Mouse (Mus musculus): ENCODE data around the gene Phlda1. TPM values are rescaled to one million over a fixed set of nuclear protein-coding genes. Genes with fewer than 3 reads are reported as not detected.

Gene Phlda1
- polyA plus RNA-seq, 1 experiment, result 0.28 TPM

DNA sequence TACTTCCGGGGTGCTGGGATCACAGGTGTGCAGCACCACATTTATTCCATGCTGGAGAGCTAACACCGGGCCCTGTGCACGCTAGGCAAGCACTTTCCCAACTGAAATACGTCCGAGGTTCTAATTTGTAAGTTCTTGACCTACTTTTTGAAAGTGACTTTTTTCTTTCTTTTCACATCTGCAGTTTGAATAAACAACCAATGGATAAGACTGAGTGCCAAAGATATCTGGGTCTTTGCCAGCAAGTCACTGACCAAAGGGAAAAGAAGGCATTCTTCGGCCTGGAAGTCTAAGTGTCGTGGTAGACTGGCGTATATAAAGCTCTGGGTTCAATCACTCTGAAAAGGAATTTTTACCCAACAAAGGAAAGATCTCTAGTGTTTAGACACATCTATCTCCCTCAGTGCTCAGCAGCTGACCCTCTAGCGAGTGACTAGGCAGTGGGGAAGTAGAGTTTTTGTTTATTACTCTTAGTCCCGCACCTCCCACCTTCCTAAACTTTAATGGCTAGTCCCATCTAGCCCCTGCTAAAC lies 6.0 kb downstream of the Phlda1 start:
- Histone ChIP-seq H3K27me3 (ENCODE audit: control insufficient read depth, insufficient read depth, low read length) (no peaks in the 10 kb centered on the region), H3K4me3 (ENCODE audit: control insufficient read depth, low read depth, low read length) (no peak overlapping the region), H3K27ac (ENCODE audit: control insufficient read depth, insufficient read depth, low read depth, low read length) (no peak overlapping the region), H3K4me1 (ENCODE audit: control insufficient read depth, insufficient read depth, low read length) (peaks cover 7% of the 10 kb centered on the region), H3K36me3 (ENCODE audit: control insufficient read depth, insufficient read depth, low read length) (no peaks in the 10 kb centered on the region)
- TF ChIP-seq CTCF (IDR thresholded peaks at IDR 0.05; ENCODE audit: control insufficient read depth, insufficient read depth, insufficient replicate concordance, low read depth, low read length) (no peak), POLR2A (IDR thresholded peaks at IDR 0.05; ENCODE audit: control insufficient read depth, low read depth, low read length) (no peak)

DNA sequence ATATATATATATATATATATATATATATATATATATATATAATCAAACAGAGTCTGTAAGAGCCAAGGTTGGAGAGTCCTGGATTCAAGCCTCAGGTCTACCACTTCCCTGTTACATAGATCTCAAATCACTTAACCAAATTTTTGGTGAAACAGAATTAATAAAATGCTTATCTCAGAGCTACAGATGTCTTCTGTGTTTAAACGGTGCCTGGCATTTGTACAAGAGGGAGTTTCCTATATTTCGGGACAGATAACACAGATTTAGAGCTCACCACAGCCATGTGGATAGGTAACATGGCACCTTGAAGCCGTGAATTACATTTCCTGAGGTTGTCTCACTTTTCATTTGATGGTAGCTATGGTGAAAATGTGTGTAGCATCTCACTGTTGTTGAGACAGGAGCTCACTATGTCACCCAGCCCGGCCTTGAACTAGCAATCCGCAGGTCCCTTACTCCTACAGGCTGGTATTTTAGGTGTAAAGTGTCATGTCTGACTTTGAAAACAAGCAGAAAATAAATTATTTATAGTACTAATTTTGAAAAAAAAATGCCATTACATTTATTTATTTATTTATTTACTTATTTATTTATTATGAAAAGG lies 8.3 kb downstream of the Phlda1 start:
- H3K27ac ChIP-seq (ENCODE audit: control insufficient read depth, insufficient read depth, low read depth, low read length), result no peak overlapping the region
- no peaks in the 10 kb centered on the region; the same call in 1 of the 2 replicates for H3K4me1 ChIP-seq (ENCODE audit: control insufficient read depth, insufficient read depth, low read length)
- H3K27me3 ChIP-seq (ENCODE audit: control insufficient read depth, insufficient read depth, low read length), result no peaks in the 10 kb centered on the region
- H3K36me3 ChIP-seq (ENCODE audit: control insufficient read depth, insufficient read depth, low read length), result no peaks in the 10 kb centered on the region
- no peak for TF ChIP-seq CTCF (IDR thresholded peaks at IDR 0.05; ENCODE audit: control insufficient read depth, insufficient read depth, insufficient replicate concordance, low read depth, low read length)
- no peak for TF ChIP-seq POLR2A (IDR thresholded peaks at IDR 0.05; ENCODE audit: control insufficient read depth, low read depth, low read length)
- no peak overlapping the region for H3K4me3 ChIP-seq (ENCODE audit: control insufficient read depth, low read depth, low read length)

DNA sequence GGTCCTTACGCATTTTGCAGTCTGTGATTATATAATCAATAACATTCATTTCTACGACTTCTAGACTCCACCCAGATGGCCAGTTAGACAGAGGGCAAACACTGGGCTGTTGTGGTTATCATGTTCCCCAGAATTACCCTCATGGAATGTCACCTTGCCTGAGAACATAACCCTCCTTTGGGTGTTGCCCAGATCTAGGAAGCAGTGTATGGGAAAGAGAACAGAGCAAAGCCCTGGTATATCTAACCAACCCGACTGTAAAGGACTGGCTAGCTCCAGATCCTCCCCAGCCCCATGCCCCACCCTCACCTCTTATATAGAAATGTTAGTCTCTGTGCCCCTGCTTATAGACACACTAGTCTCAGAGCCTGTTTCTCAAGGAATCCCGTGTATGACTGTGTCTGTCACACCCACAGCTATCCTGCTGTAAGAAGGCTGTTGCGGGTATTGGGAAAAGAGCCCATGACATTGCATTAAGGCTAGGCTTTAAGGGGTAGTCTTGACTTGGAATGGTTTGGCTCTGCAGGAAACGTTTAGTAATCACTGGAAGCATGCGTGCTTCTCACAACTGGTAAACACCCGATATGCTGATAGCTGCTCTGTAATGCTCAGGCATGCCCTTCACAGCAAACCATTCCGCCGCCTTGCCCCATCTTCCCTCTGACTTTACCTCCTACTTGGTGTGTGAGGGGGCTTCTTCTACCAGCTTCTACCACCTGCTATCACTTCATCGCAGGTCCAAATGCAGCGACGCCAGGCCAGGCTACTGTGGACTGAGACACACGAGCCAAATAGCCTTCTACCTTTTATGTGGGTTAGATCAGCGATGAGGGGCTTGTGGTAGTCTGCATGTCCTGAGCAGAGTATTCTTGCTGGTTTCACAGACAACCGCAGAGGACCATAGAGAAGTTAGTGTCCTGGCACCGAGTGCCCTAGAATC lies 9.3 kb downstream of the Phlda1 start:
- Histone ChIP-seq H3K36me3 (ENCODE audit: control insufficient read depth, insufficient read depth, low read length) (no peaks in the 10 kb centered on the region), H3K4me3 (ENCODE audit: control insufficient read depth, low read depth, low read length) (no peak overlapping the region), H3K27ac (ENCODE audit: control insufficient read depth, insufficient read depth, low read depth, low read length) (no peak overlapping the region), H3K27me3 (ENCODE audit: control insufficient read depth, insufficient read depth, low read length) (no peaks in the 10 kb centered on the region), H3K4me1 (ENCODE audit: control insufficient read depth, insufficient read depth, low read length) (peaks cover 8% of the 10 kb centered on the region)
- TF ChIP-seq CTCF (IDR thresholded peaks at IDR 0.05; ENCODE audit: control insufficient read depth, insufficient read depth, insufficient replicate concordance, low read depth, low read length) (no peak), POLR2A (IDR thresholded peaks at IDR 0.05; ENCODE audit: control insufficient read depth, low read depth, low read length) (no peak)

DNA sequence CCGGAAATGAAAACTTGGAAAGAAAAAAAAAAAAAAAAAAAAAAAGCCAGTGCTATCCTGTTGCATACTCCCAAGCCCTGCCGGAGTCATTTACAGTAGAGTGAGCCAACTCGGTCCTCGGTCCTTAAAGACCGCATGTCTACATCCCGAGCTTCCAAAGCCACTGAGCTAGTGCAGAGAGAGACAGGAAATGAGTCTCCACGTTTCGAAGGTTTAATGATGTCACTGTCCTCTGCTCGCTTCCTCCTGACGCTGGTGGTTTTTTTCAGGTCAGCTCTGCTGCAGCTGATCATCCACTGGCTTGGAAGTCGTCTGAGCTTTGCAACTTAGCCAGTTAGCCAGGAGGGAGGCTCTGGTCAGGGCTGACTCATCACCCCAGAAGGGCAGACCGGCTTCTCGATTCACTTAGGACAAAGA lies 10.1 kb downstream of the Phlda1 start:
- Histone ChIP-seq H3K4me3 (ENCODE audit: control insufficient read depth, low read depth, low read length) (no peak overlapping the region), H3K27me3 (ENCODE audit: control insufficient read depth, insufficient read depth, low read length) (no peaks in the 10 kb centered on the region), H3K27ac (ENCODE audit: control insufficient read depth, insufficient read depth, low read depth, low read length) (no peak overlapping the region), H3K4me1 (ENCODE audit: control insufficient read depth, insufficient read depth, low read length) (peaks cover 8% of the 10 kb centered on the region), H3K36me3 (ENCODE audit: control insufficient read depth, insufficient read depth, low read length) (no peaks in the 10 kb centered on the region)
- TF ChIP-seq CTCF (IDR thresholded peaks at IDR 0.05; ENCODE audit: control insufficient read depth, insufficient read depth, insufficient replicate concordance, low read depth, low read length) (no peak), POLR2A (IDR thresholded peaks at IDR 0.05; ENCODE audit: control insufficient read depth, low read depth, low read length) (no peak)

DNA sequence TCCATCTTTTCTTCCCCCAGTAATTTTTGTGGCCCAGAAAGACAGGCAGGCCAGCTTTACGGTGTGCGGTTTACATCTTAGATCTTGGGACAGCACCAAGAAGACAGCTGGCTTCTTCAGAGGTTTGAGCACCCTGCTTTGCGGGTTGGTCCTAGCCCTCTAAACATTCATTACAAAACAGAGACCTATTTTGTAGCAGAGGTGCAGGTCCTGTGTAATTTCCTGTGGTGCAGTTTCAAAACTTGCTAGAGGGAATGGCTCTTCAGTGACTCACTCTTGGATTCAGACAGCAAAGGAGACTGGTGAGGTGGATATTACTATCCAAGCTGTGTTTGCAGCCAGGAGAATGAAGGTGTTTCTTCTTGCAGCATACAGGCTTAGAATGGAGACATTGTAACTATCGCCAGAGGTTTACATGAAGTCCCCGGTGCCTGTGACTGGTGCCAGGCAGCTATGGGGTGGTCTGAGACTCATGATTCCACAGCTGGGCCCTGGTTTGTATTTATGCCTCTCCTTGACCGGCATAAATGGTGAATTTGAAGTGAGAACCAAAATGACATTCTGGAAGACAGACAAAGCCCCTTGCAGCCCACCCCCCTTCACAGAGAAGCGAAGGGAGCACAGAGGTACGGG lies 10.8 kb downstream of the Phlda1 start:
- peaks cover 8% of the 10 kb centered on the region for H3K4me1 ChIP-seq (ENCODE audit: control insufficient read depth, insufficient read depth, low read length)

DNA sequence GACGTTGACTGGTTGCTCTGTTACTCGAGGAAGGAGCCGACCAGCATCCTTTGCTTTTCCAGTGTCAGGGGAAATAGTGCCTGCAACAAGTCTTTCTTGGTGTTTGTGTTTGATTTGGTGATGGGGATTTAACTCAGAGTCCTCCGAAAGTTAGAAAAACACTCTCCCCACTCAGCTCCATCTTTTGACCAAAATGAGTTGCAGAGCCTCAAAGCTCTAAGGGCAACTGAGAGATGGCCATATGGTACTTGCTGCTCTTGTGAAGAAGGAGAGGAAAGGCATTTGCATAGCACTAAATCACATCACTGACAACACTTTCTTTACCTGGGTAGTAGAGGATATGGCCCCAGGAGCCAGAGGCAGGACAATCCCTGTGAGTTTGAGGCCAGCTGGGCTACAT lies 12.3 kb downstream of the Phlda1 start:
- Histone ChIP-seq H3K36me3 (ENCODE audit: control insufficient read depth, insufficient read depth, low read length) (no peaks in the 10 kb centered on the region), H3K27me3 (ENCODE audit: control insufficient read depth, insufficient read depth, low read length) (no peaks in the 10 kb centered on the region), H3K4me3 (ENCODE audit: control insufficient read depth, low read depth, low read length) (no peak overlapping the region), H3K4me1 (ENCODE audit: control insufficient read depth, insufficient read depth, low read length) (peaks cover 8% of the 10 kb centered on the region), H3K27ac (ENCODE audit: control insufficient read depth, insufficient read depth, low read depth, low read length) (no peak overlapping the region)
- TF ChIP-seq POLR2A (IDR thresholded peaks at IDR 0.05; ENCODE audit: control insufficient read depth, low read depth, low read length) (no peak), CTCF (IDR thresholded peaks at IDR 0.05; ENCODE audit: control insufficient read depth, insufficient read depth, insufficient replicate concordance, low read depth, low read length) (no peak)

More for the DNA sequence above, 10.8 kb downstream of the Phlda1 start:
- Histone ChIP-seq H3K4me3 (ENCODE audit: control insufficient read depth, low read depth, low read length) (no peak overlapping the region), H3K27ac (ENCODE audit: control insufficient read depth, insufficient read depth, low read depth, low read length) (no peak overlapping the region), H3K27me3 (ENCODE audit: control insufficient read depth, insufficient read depth, low read length) (no peaks in the 10 kb centered on the region), H3K36me3 (ENCODE audit: control insufficient read depth, insufficient read depth, low read length) (no peaks in the 10 kb centered on the region)
- TF ChIP-seq CTCF (IDR thresholded peaks at IDR 0.05; ENCODE audit: control insufficient read depth, insufficient read depth, insufficient replicate concordance, low read depth, low read length) (no peak), POLR2A (IDR thresholded peaks at IDR 0.05; ENCODE audit: control insufficient read depth, low read depth, low read length) (no peak)
